Mouse (Mus musculus) E14TG2a.4 (cell line): ENCODE results near the gene Coq6.

Source experiments
- H3K27me3 ChIP-seq: 2 replicates; pipeline ENCODE4 v1.6.1; 2014; ENCODE audit warnings: low read length, control low read depth; ENCODE audit not compliant: insufficient read depth
- H3K36me3 ChIP-seq: 2 replicates; pipeline ENCODE4 v1.6.1; 2014; ENCODE audit warnings: low read length, control low read depth; ENCODE audit not compliant: insufficient read depth
- H3K4me1 ChIP-seq: replicated peaks from 2 replicates; pipeline ENCODE4 v1.6.1; 2014; ENCODE audit warnings: low read depth, low read length, control low read depth
- H3K4me3 ChIP-seq: replicated peaks from 2 replicates; pipeline ENCODE4 v1.5.1; 2014; ENCODE audit warnings: mild to moderate bottlenecking, low read length
- H3K9me3 ChIP-seq: 2 replicates; pipeline ENCODE4 v1.6.1; 2014; ENCODE audit warnings: low read length, control low read depth
- CTCF ChIP-seq: conservative IDR thresholded peaks from 2 replicates; pipeline ENCODE4 v1.5.1; 2014; ENCODE audit warnings: low read length
- NANOG ChIP-seq: IDR thresholded peaks from 2 replicates; pipeline ENCODE4 v1.6.1; 2014; ENCODE audit warnings: borderline replicate concordance, low read length, mixed read lengths
- POU5F1 ChIP-seq: IDR thresholded peaks from 2 replicates; pipeline ENCODE4 v1.6.1; 2014; ENCODE audit warnings: low read length, borderline replicate concordance

Coq6 gene

DNA sequence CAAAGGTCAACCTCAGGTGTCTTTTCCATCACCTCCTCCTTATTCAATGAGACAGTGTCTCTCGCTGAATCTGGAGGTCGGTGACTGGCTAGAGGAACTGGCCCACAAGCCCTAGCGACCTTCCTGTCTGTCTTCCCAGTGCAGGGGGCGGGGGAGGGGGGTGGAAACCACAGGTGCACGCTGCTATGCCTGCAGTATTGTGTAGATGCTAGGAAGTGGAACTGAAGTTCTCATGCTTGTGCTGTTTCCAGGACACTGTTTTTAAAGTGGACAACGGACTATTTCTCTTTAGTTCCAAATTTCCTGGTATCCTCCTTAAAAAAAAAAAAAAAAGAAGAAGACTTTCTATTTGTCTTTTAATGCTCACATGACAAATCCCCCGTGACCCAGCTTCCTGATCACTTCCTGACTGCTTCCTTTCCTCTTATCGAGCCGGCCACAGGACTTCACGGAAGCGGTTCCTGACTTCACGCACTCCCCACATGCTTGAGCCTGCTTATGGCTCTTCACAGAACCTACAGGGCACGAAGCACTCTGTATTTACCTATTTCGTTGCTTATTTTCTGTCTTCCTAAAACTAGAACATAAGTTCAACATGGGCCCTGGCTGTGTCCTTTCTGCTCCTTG is 27.4 kb downstream of the Coq6 start:
- Histone ChIP-seq H3K9me3 (no peaks in the 10 kb centered on the region), H3K4me1 (peaks cover 4% of the 10 kb centered on the region; the same call in 1 of the 2 replicates), H3K27me3 (no peaks in the 10 kb centered on the region), H3K36me3 (no peaks in the 10 kb centered on the region), H3K4me3 (no peak overlapping the region)
- TF ChIP-seq CTCF: no peak
- no peak for TF ChIP-seq NANOG
- no peak for TF ChIP-seq POU5F1

DNA sequence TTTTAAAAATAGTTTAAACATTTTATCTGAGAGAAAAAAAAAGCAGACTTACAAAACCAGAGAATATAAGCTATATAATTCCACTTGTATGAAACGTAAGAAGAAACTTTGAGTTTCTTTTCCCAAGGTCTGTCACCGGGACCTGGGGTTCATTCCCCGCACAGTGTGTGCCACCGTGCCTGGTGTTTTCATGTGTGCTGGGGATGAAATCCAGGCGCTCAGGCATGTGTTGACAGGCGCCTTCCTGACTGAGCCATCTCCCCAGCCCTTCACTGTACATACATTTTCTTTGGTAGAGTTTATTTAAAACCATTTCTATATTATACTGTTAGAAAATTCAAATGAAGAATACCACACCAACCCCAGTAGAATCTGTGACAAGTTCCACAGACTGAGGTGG is 28.9 kb downstream of the Coq6 start:
- Histone ChIP-seq H3K4me1 (peaks cover 9% of the 10 kb centered on the region), H3K27me3 (no peaks in the 10 kb centered on the region), H3K9me3 (no peaks in the 10 kb centered on the region), H3K36me3 (no peaks in the 10 kb centered on the region), H3K4me3 (no peak overlapping the region)
- TF ChIP-seq CTCF (no peak), NANOG (no peak), POU5F1 (no peak)

DNA sequence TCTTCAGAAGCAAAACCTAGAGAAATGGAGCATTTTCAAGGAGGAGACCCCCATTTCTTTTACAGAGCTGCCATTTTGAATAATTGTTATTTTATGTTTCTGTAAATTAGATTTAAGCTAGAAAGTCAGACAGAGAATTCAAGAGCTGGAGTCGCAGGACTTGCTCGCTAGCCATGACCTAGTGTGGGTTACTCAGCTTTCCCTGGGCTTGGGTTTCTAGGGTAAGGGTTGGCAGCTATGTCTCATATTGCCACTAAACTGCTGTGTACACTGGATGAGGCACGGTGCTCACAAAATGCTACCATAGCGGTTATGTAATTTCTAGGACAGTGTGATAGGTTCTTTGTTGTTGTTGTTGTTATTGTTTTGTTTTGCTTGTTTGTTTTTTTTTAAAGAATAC is 31.2 kb downstream of the Coq6 start:
- Histone ChIP-seq H3K4me1 (peaks cover 13% of the 10 kb centered on the region), H3K9me3 (no peaks in the 10 kb centered on the region), H3K36me3 (no peaks in the 10 kb centered on the region), H3K4me3 (no peak overlapping the region), H3K27me3 (no peaks in the 10 kb centered on the region)
- no peak for TF ChIP-seq NANOG
- no peak for TF ChIP-seq POU5F1
- no peak for TF ChIP-seq CTCF

DNA sequence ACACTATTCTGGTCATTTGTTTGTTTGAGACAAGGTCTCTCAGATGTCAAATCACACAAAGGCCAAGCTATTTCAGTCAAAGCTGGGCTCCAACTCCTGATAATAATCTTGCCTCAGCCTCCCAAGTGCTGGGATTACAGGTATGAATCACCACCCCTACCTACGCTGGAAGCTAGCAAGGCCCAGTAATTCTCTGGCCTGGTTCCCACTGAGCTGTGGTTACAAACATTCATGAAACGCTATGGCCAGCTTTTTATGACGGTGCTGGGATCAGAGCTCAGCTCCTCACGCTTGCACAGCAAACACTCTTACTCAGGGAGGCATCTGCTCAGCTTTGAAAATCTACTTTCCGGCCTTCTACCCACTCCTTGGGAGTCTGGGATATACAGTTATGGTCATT is 32.4 kb downstream of the Coq6 start:
- no peaks in the 10 kb centered on the region for H3K27me3 ChIP-seq
- peaks cover 8% of the 10 kb centered on the region for H3K4me1 ChIP-seq
- no peaks in the 10 kb centered on the region for H3K9me3 ChIP-seq
- TF ChIP-seq NANOG (no peak), POU5F1 (no peak), CTCF (no peak)
- H3K4me3 ChIP-seq: no peak overlapping the region
- H3K36me3 ChIP-seq: no peaks in the 10 kb centered on the region

DNA sequence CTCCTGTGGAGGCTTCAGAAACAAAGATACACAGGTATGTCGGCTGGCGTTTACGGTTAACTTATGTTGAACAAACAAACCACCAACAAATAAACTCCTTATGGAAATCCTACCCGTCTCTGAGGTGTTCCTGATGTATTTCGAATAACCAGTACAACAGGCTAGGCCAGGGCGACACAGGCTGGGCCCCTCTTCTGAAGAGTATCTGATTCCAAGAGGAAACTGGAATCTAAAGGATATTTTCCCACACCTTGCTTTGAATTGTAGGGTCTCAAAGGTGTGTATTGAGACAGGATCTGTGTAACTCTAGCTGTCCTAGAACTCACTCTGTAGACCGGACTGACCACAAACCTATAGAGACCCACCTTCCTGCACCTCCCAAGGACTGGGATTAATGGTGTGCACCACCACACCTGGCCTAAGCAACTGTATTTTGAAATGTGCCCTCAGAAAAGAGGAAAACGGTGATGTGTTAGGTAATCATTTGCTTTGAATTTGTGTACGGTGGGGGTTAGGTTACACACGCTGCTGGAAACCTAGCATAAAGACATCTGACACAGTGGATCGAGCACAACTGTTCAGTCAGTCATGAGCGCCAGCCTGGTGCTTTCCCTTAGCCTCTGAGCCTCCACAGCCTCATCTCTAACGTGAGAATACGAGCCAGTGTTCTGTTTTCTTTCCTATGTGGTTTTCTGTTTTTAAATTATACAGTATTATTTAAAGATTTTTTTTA is 35.7 kb downstream of the Coq6 start:
- Histone ChIP-seq H3K9me3 (no peaks in the 10 kb centered on the region), H3K4me1 (peaks cover 14% of the 10 kb centered on the region), H3K27me3 (no peaks in the 10 kb centered on the region), H3K36me3 (no peaks in the 10 kb centered on the region), H3K4me3 (no peak overlapping the region)
- TF ChIP-seq CTCF (no peak), POU5F1 (no peak), NANOG (no peak)

DNA sequence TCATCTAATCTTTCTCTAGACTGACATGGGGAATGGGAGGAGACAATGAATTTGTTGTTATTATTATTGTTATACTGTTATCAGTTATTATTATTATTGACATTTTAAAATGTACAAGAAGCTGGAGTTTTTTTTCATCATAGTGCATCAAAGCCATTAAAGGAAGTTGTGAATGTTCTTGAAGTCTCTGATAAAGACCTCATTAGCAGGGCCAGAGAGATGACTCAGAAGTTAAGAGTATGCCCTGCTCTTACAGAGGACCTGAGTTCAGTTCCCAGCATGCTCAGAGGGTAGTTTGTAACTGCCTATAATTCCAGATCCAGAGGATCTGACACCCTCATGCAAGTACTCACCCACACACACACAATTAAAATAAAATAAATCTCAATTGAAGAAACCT is 36.2 kb downstream of the Coq6 start:
- TF ChIP-seq CTCF (no peak), POU5F1 (no peak), NANOG (no peak)
- Histone ChIP-seq H3K4me3 (no peak overlapping the region), H3K4me1 (peaks cover 14% of the 10 kb centered on the region), H3K9me3 (no peaks in the 10 kb centered on the region), H3K27me3 (no peaks in the 10 kb centered on the region), H3K36me3 (no peaks in the 10 kb centered on the region)

DNA sequence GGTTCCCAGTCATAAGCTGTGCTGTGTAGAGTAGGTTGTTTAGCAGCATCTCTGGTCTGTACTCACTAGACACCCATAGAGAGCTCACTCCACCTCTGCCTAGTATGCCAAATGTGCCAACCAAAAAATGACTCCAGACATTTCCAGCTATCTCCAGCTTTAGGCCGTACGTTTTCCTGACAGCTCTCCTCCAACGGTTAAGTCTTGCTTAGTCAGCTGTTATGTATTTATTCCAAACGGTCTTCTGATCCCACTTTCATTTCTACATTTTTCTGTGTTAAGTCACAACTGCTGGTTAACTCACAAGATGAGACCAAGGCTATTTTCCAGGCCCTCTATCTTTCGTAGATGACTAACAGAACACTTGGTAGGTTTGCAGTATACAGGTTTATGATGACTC is 37.2 kb downstream of the Coq6 start:
- H3K27me3 ChIP-seq: no peaks in the 10 kb centered on the region
- H3K4me3 ChIP-seq: no peak overlapping the region
- H3K36me3 ChIP-seq: no peaks in the 10 kb centered on the region
- H3K9me3 ChIP-seq: no peaks in the 10 kb centered on the region
- peaks cover 14% of the 10 kb centered on the region for H3K4me1 ChIP-seq
- TF ChIP-seq CTCF (no peak), NANOG (no peak), POU5F1 (no peak)

DNA sequence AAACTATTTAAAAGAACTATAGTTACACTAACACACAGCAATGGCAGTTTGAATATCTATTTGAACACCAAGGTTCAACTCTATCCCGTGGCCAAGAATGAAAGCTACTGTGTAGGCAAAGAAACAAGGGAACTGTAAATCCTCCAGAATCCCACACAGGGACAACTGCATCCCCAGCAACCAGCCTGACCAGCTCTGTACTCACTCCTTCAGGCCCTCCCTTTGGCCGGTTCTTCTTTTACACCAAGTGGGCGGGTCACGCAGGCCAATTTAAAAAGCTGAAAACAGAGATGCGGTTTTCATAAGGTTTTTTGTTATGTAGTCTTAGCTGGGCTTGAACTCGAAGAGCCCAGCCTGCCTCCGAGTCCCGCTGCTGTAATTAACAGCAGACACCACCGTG is 37.7 kb downstream of the Coq6 start:
- Histone ChIP-seq H3K4me1 (peaks cover 14% of the 10 kb centered on the region), H3K4me3 (peak overlapping the region; percentile 17; the same call in 1 of the 2 replicates), H3K9me3 (no peaks in the 10 kb centered on the region), H3K27me3 (no peaks in the 10 kb centered on the region), H3K36me3 (no peaks in the 10 kb centered on the region)
- no peak for TF ChIP-seq POU5F1
- TF ChIP-seq NANOG: no peak
- TF ChIP-seq CTCF: no peak

DNA sequence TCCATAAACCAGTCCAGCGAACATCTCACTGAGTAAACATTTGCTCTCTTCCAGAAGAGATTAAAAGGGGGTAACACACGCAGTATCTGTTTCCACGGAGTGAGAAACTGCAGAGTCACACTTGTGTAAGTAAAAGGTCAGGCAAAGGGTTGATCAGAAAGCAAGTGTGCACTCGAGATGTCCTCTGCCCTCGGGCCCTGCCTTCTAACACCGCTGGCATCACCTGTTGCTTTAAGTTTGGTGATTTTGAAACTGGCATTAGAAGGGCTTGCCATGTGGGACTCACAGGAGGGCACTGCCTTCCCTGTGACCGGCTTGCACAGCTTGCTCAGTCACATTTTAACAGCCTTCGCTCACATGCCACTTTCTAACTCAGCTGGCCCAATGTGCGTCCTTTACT is 38.2 kb downstream of the Coq6 start:
- H3K36me3 ChIP-seq: no peaks in the 10 kb centered on the region
- H3K4me1 ChIP-seq: peaks cover 14% of the 10 kb centered on the region
- H3K27me3 ChIP-seq: no peaks in the 10 kb centered on the region
- H3K9me3 ChIP-seq: no peaks in the 10 kb centered on the region
- peak overlapping the region; percentile 17; the same call in 1 of the 2 replicates for H3K4me3 ChIP-seq
- TF ChIP-seq POU5F1 (no peak), CTCF (no peak), NANOG (no peak)
